Mouse (Mus musculus): Measurements from ENCODE around the gene Lcor. TPM values are rescaled to one million over a fixed set of nuclear protein-coding genes. Genes with fewer than 3 reads are reported as not detected.

Lcor gene
- total RNA-seq, 2 experiments from 2014 or later, result 13.7 to 13.8 TPM

- no peak for DNase-seq
- intact Hi-C loops (cut with DNase I), result no loop called here
Observed at GRCm38 (mm10) chr19:41474943-41475342, 7.5 kb upstream of the Lcor start.

GRCm38 (mm10) chr19:41476530-41477249, 5.7 kb upstream of the Lcor start:
- intact Hi-C loops (cut with DNase I), result no loop called here
- DNase-seq, result no peak

GRCm38 (mm10) chr19:41481030-41481886, 1.2 kb upstream of the Lcor start:
- peak; percentile 47 to 64 for DNase-seq
- intact Hi-C loops (cut with DNase I), result loop anchor here (1.0 kb wide), 1 partner anchor 164 kb away; no protein-coding TSS in a partner anchor

DNA sequence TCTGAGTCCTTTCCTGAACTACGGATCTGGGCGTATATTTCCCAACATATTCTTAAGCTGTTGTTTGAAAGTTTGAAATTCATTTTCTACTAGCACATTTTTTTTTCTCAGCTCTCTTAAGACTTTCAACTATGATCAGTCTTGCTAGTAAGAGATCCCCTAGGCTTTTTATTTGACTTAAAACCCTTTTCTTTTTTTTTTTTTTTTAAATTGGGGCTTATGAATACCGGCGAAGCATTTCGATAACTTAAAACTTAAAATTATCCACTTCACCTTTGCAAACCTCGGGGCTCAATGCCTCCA, 599 bp upstream of the Lcor start:
- DNase-seq, result peak in 1 of 2 experiments; percentile 11
- intact Hi-C loops (cut with DNase I), result loop anchor here (1.0 kb wide), 1 partner anchor 165 kb away; no protein-coding TSS in a partner anchor

- intact Hi-C loops (cut with DNase I), result no loop called here
- DNase-seq, result peak; percentile 81 to 83
Observed at GRCm38 (mm10) chr19:41482909-41483444, 540 bp downstream of the Lcor start.

DNA sequence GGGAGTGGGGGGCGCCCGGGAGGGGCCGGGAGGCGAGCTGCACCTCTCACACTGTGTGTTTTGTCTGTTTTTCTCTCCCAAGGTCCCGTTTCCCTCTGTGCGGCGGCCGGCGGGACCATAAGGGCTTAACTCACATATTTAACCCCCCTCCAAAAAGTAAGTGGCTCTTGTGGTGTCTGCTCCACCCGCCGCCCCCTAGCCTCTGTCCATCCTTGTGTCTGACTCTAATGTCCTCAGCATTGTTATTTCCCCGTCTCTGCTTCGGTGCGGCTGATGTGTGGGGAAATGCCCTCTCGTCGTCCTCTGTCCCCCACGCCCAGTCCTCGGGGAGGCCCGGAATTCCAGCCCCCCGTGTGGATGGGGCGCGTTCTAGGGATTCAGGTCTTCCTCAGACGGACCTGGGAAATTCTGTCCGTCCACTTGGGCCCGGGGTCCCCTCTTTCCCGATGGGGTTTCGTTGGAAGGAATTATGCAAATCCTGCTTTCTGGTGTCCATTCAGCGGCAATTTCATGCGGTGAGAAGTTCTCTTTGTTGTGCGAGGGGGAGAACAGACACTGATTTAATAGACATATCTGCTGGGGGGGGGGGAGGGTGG, 1.1 kb downstream of the Lcor start:
- intact Hi-C loops (cut with DNase I), result no loop called here
- DNase-seq, result no peak

- intact Hi-C loops (cut with DNase I), result no loop called here
- DNase-seq, result no peak
Observed at GRCm38 (mm10) chr19:41484361-41484760, 1.9 kb downstream of the Lcor start.

GRCm38 (mm10) chr19:41495382-41496032, 13.1 kb downstream of the Lcor start:
- no peak for DNase-seq
- intact Hi-C loops (cut with DNase I), result no loop called here

DNA sequence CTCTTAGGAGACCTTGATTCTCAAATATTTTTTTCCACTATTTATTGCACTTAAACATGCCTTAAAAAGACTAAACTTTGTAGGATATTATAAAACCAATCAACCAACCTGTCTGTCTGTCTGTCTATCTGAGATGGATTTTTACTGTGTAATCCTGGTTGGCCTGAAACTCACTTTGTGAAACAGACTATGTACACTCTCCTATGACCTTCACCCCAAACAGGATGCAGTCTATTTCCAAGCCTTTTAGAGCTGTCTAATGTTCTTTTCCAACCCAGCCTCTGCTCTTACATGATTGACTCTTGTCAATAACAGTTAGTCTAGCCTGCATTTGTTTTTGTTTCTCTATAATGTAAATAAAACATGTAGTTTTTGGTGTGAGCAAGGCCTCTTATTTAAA, 13.6 kb downstream of the Lcor start:
- no peak for DNase-seq
- intact Hi-C loops (cut with DNase I), result no loop called here

DNA sequence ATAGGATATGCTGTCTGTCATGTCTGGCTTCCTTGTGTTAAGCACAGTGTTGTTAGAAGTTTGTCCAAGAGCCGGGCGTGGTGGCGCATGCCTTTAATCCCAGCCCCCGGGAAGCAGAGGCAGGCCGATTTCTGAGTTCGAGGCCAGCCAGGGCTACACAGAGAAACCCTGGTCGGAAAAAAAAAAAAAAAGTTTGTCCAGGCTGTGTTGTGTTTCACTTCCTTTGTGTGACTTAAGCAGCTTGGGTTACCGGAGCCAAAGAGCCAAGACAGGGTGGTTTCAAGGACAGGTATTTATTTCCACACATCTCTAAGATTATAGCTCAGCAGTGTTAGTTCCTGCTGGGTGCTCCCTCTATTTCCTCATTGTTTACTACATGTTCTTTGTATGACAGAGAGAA, 25.4 kb downstream of the Lcor start:
- intact Hi-C loops (cut with DNase I), result no loop called here

DNA sequence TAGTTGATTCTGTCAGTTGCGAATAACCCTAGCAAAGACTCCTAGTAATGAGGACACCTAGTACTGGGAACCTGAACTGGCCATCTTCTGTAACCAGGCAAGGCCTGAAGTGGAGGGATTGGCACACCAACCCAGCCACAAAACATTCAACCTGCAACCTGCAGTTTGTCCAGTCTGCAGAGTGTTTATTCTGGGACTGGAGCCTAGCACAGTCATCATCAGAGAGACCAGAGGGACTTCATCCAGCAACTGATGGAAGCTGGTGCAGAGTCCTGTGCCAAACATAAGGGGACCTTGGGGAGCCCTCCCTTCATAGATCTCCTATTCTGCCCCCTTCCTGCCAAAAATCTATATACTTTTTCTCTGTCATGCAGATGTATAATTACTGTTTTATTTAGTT, 32.4 kb downstream of the Lcor start:
- intact Hi-C loops (cut with DNase I), result no loop called here
- peak; percentile 6 to 24 for DNase-seq

More for the DNA sequence above, 25.4 kb downstream of the Lcor start:
- no peak for DNase-seq

DNA sequence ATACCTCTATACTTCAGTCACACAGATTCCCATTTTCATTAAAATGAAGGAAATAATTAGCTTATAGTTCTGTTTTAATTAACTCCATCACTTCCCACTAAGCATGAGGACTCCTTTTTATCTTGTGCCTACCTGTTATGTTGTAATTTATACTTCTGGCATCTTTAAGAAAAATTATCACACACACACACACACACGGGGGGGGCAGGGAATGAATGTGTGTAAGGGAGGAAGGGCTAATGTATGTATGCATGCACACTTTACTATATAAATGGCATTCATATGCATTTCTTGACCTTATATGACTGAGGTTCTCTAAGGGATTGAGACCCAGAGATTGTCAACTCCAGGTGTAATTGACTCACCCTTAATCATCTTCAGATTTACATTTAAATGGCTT, 33.1 kb downstream of the Lcor start:
- no peak for DNase-seq
- intact Hi-C loops (cut with DNase I), result no loop called here

GRCm38 (mm10) chr19:41517006-41517405, 34.6 kb downstream of the Lcor start:
- intact Hi-C loops (cut with DNase I), result no loop called here
- no peak for DNase-seq

- no peak for DNase-seq
- intact Hi-C loops (cut with DNase I), result no loop called here
Observed at GRCm38 (mm10) chr19:41519121-41519520, 36.7 kb downstream of the Lcor start.

- intact Hi-C loops (cut with DNase I), result no loop called here
- DNase-seq, result no peak
Observed at GRCm38 (mm10) chr19:41522246-41522645, 39.8 kb downstream of the Lcor start.

GRCm38 (mm10) chr19:41523798-41524563, 41.5 kb downstream of the Lcor start:
- intact Hi-C loops (cut with DNase I), result no loop called here
- no peak for DNase-seq

GRCm38 (mm10) chr19:41529169-41529568, 46.7 kb downstream of the Lcor start:
- no peak for DNase-seq
- intact Hi-C loops (cut with DNase I), result no loop called here

- intact Hi-C loops (cut with DNase I), result no loop called here
- DNase-seq, result no peak
Observed at GRCm38 (mm10) chr19:41534021-41534420, 51.6 kb downstream of the Lcor start.

DNA sequence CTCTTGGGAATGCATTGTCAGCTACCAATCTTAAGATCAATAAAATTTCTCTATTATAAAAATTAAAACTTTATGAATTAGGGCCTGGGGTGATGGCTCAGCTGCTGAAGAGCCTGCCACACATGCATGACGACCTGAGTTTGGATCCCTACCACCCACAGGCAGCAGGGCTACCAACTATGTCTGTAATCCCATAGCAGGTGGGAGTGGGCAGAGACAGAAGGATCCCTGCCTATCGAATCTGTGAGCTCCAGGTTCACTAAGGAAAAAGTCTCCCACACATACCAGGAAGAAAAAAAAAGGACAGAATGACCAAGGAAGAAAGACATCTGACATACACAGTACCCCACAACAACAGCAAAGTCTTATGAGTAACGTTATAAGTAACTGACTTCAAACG, 74.5 kb downstream of the Lcor start:
- intact Hi-C loops (cut with DNase I), result no loop called here
- no peak for DNase-seq

DNA sequence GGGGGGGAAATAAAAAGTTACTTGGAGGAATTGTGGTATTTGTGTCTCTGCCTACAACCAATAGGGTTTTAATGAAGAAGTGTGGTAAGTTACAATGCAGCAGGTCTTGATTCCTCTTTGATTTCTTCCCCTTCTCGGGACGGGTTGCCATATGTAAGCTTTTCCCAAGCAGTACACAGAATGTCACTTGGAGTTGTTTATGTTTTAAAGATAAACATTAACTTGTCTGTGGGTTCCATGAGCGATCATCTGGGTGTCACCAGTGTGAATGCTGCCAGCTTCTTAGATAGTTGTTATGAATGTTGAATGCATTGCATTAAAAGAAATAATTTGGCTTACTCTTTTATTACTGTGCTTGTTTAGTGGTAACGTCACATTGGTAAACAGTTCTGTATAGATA, 75.1 kb downstream of the Lcor start:
- intact Hi-C loops (cut with DNase I), result no loop called here
- DNase-seq, result no peak
